Mouse (Mus musculus): ENCODE measurements around the gene Shpk. TPM values are rescaled to one million over a fixed set of nuclear protein-coding genes. Genes with fewer than 3 reads are reported as not detected.

Gene Shpk
- polyA plus RNA-seq, 1 experiment from 2014 or later: 1.8 TPM

- no peaks in the 10 kb centered on the region for H3K9me3 ChIP-seq
- H3K4me3 ChIP-seq (replicated peaks): peak within 1 kb of the TSS; percentile 96
- peaks cover 42% of the 10 kb centered on the region for H3K4me1 ChIP-seq (replicated peaks)
- no peaks in the 10 kb centered on the region for H3K27me3 ChIP-seq
- H3K27ac ChIP-seq: peak within 1 kb of the TSS; percentile 88
- ATAC-seq: peak; percentile 98
- peaks cover 30% of the 10 kb centered on the region for H3K36me3 ChIP-seq
- WGBS: under 1% methylated on average over 81 of the region's 81 CpGs
- peak within 1 kb of the TSS; percentile 81 for H3K4me2 ChIP-seq (replicated peaks)
- H3K9ac ChIP-seq (replicated peaks): peak within 1 kb of the TSS; percentile 95
Measured at GRCm38 (mm10) chr11:73176608-73177508, 22.4 kb upstream of the Shpk start, which contains the start of the genes Emc6 and Tax1bp3. Gene Emc6 (minus strand): TSS chr11:73177037. Gene Tax1bp3 (plus strand): TSS chr11:73177083.

- peak overlapping the region; percentile 96 for H3K4me3 ChIP-seq (replicated peaks)
- ATAC-seq: no peak
- peak overlapping the region; percentile 69 for H3K4me2 ChIP-seq (replicated peaks)
- peak overlapping the region; percentile 88 for H3K27ac ChIP-seq
- H3K9ac ChIP-seq (replicated peaks): peak overlapping the region; percentile 92
- no peaks in the 10 kb centered on the region for H3K27me3 ChIP-seq
- WGBS: under 1% methylated on average over 28 of the region's 28 CpGs
- peaks cover 28% of the 10 kb centered on the region for H3K36me3 ChIP-seq
- peaks cover 42% of the 10 kb centered on the region for H3K4me1 ChIP-seq (replicated peaks)
- H3K9me3 ChIP-seq: no peaks in the 10 kb centered on the region
Measured at GRCm38 (mm10) chr11:73177509-73177875, 21.8 kb upstream of the Shpk start.

GRCm38 (mm10) chr11:73177895-73178294 lies 21.4 kb upstream of the Shpk start:
- H3K4me1 ChIP-seq (replicated peaks): peaks cover 42% of the 10 kb centered on the region
- H3K27me3 ChIP-seq: no peaks in the 10 kb centered on the region
- H3K4me2 ChIP-seq (replicated peaks): peak overlapping the region; percentile 69
- H3K27ac ChIP-seq: peak overlapping the region; percentile 88
- peak overlapping the region; percentile 96 for H3K4me3 ChIP-seq (replicated peaks)
- peaks cover 30% of the 10 kb centered on the region for H3K36me3 ChIP-seq
- H3K9ac ChIP-seq (replicated peaks): peak overlapping the region; percentile 92
- ATAC-seq: no peak
- H3K9me3 ChIP-seq: no peaks in the 10 kb centered on the region
- 0% methylated on average over 2 of the region's 2 CpGs for WGBS

GRCm38 (mm10) chr11:73185872-73186615 lies 13.2 kb upstream of the Shpk start:
- no peak overlapping the region for H3K4me3 ChIP-seq (replicated peaks)
- 94% methylated on average over 10 of the region's 10 CpGs for WGBS
- no peak overlapping the region for H3K27ac ChIP-seq
- ATAC-seq: no peak; the same call in 1 of the 2 replicates
- no peaks in the 10 kb centered on the region for H3K4me1 ChIP-seq (replicated peaks)
- H3K36me3 ChIP-seq: peaks cover 85% of the 10 kb centered on the region
- no peak overlapping the region for H3K9ac ChIP-seq (replicated peaks)
- no peak overlapping the region for H3K4me2 ChIP-seq (replicated peaks)
- H3K9me3 ChIP-seq: no peaks in the 10 kb centered on the region
- no peaks in the 10 kb centered on the region for H3K27me3 ChIP-seq

GRCm38 (mm10) chr11:73187231-73187630 lies 12.0 kb upstream of the Shpk start:
- Histone ChIP-seq H3K36me3 (peaks cover 95% of the 10 kb centered on the region), H3K4me3 (replicated peaks) (no peak overlapping the region), H3K4me2 (replicated peaks) (no peak overlapping the region), H3K27ac (no peak overlapping the region), H3K4me1 (replicated peaks) (no peaks in the 10 kb centered on the region), H3K9me3 (no peaks in the 10 kb centered on the region), H3K9ac (replicated peaks) (no peak overlapping the region), H3K27me3 (no peaks in the 10 kb centered on the region)
- WGBS: 89% methylated on average over 6 of the region's 6 CpGs
- no peak for ATAC-seq

- no peak for ATAC-seq
- H3K36me3 ChIP-seq: peaks cover 60% of the 10 kb centered on the region
- 82% methylated on average over 6 of the region's 6 CpGs for WGBS
Measured at GRCm38 (mm10) chr11:73193047-73193446, 6.2 kb upstream of the Shpk start.

GRCm38 (mm10) chr11:73194444-73194843 lies 4.8 kb upstream of the Shpk start:
- ATAC-seq: no peak
- no peaks in the 10 kb centered on the region for H3K9me3 ChIP-seq
- H3K4me1 ChIP-seq (replicated peaks): peaks cover 21% of the 10 kb centered on the region
- H3K36me3 ChIP-seq: peaks cover 46% of the 10 kb centered on the region
- no peak overlapping the region for H3K27ac ChIP-seq
- H3K27me3 ChIP-seq: no peaks in the 10 kb centered on the region
- no peak overlapping the region for H3K9ac ChIP-seq (replicated peaks)
- 83% methylated on average over 2 of the region's 2 CpGs for WGBS
- H3K4me2 ChIP-seq (replicated peaks): no peak overlapping the region
- no peak overlapping the region for H3K4me3 ChIP-seq (replicated peaks)

More at GRCm38 (mm10) chr11:73193047-73193446, 6.2 kb upstream of the Shpk start:
- no peak overlapping the region for H3K27ac ChIP-seq
- no peak overlapping the region for H3K4me2 ChIP-seq (replicated peaks)
- H3K9ac ChIP-seq (replicated peaks): no peak overlapping the region
- no peaks in the 10 kb centered on the region for H3K27me3 ChIP-seq
- H3K4me3 ChIP-seq (replicated peaks): no peak overlapping the region
- H3K4me1 ChIP-seq (replicated peaks): peaks cover 16% of the 10 kb centered on the region
- no peaks in the 10 kb centered on the region for H3K9me3 ChIP-seq

- H3K9me3 ChIP-seq: no peaks in the 10 kb centered on the region
- no peak overlapping the region for H3K27ac ChIP-seq
- ATAC-seq: no peak
- peak overlapping the region; percentile 91 for H3K4me2 ChIP-seq (replicated peaks)
- peak overlapping the region; percentile 74 for H3K4me3 ChIP-seq (replicated peaks)
- WGBS: 2% methylated on average over 1 of the region's 1 CpGs
- H3K27me3 ChIP-seq: no peaks in the 10 kb centered on the region
- peak overlapping the region; percentile 84 for H3K9ac ChIP-seq (replicated peaks)
- peaks cover 28% of the 10 kb centered on the region for H3K4me1 ChIP-seq (replicated peaks)
- peaks cover 10% of the 10 kb centered on the region for H3K36me3 ChIP-seq
Measured at GRCm38 (mm10) chr11:73198190-73198589, 1.1 kb upstream of the Shpk start.

GRCm38 (mm10) chr11:73198603-73199229 lies 544 bp upstream of the Shpk start, which contains the start of gene Ctns:
Gene Ctns (minus strand): TSS chr11:73199042.
- Histone ChIP-seq H3K4me1 (replicated peaks) (peaks cover 28% of the 10 kb centered on the region), H3K4me3 (replicated peaks) (peak within 1 kb of the TSS; percentile 74), H3K9ac (replicated peaks) (peak within 1 kb of the TSS; percentile 84), H3K9me3 (no peaks in the 10 kb centered on the region), H3K27me3 (no peaks in the 10 kb centered on the region), H3K4me2 (replicated peaks) (peak within 1 kb of the TSS; percentile 91), H3K27ac (peak within 1 kb of the TSS; percentile 56; the same call in 1 of the 2 replicates), H3K36me3 (peaks cover 10% of the 10 kb centered on the region)
- ATAC-seq: peak; percentile 97
- WGBS: under 1% methylated on average over 22 of the region's 22 CpGs

GRCm38 (mm10) chr11:73199879-73200278 lies 619 bp downstream of the Shpk start:
- H3K36me3 ChIP-seq: peaks cover 10% of the 10 kb centered on the region
- peak overlapping the region; percentile 91 for H3K4me2 ChIP-seq (replicated peaks)
- H3K4me1 ChIP-seq (replicated peaks): peaks cover 28% of the 10 kb centered on the region
- no peaks in the 10 kb centered on the region for H3K9me3 ChIP-seq
- no peak for ATAC-seq
- H3K27ac ChIP-seq: no peak overlapping the region
- H3K27me3 ChIP-seq: no peaks in the 10 kb centered on the region
- peak overlapping the region; percentile 84 for H3K9ac ChIP-seq (replicated peaks)
- WGBS: 5% methylated on average over 12 of the region's 12 CpGs
- H3K4me3 ChIP-seq (replicated peaks): peak overlapping the region; percentile 74

- H3K27ac ChIP-seq: no peak overlapping the region
- 77% methylated on average over 2 of the region's 2 CpGs for whole genome bisulfite sequencing
- no peaks in the 10 kb centered on the region for H3K27me3 ChIP-seq
- no peak overlapping the region for H3K4me2 ChIP-seq (replicated peaks)
- no peak overlapping the region for H3K4me3 ChIP-seq (replicated peaks)
- no peaks in the 10 kb centered on the region for H3K36me3 ChIP-seq
- H3K9me3 ChIP-seq: no peaks in the 10 kb centered on the region
- no peak overlapping the region for H3K9ac ChIP-seq (replicated peaks)
- ATAC-seq: no peak
- H3K4me1 ChIP-seq (replicated peaks): peaks cover 28% of the 10 kb centered on the region
Measured at GRCm38 (mm10) chr11:73201021-73201420, 1.8 kb downstream of the Shpk start.
